Mouse (Mus musculus): ENCODE data around the gene Grk6.
"Not testable (repeated sequence)": the region's sequence is repeated elsewhere in the genome, so short reads cannot be mapped to it uniquely, and the experiment has no call there.

Grk6 gene

GRCm38 (mm10) chr13:55426613-55427012 is 18.3 kb upstream of the Grk6 start, which contains the start of gene F12:
TSS of gene F12 (minus strand) at chr13:55426793.
- DNase-seq (ENCODE audit: low spot score), result no peak

- DNase-seq (ENCODE audit: low spot score), result no peak
Observed at GRCm38 (mm10) chr13:55429226-55429888, 15.5 kb upstream of the Grk6 start.

GRCm38 (mm10) chr13:55430566-55430965 is 14.3 kb upstream of the Grk6 start:
- no peak for DNase-seq (ENCODE audit: low spot score)

DNA sequence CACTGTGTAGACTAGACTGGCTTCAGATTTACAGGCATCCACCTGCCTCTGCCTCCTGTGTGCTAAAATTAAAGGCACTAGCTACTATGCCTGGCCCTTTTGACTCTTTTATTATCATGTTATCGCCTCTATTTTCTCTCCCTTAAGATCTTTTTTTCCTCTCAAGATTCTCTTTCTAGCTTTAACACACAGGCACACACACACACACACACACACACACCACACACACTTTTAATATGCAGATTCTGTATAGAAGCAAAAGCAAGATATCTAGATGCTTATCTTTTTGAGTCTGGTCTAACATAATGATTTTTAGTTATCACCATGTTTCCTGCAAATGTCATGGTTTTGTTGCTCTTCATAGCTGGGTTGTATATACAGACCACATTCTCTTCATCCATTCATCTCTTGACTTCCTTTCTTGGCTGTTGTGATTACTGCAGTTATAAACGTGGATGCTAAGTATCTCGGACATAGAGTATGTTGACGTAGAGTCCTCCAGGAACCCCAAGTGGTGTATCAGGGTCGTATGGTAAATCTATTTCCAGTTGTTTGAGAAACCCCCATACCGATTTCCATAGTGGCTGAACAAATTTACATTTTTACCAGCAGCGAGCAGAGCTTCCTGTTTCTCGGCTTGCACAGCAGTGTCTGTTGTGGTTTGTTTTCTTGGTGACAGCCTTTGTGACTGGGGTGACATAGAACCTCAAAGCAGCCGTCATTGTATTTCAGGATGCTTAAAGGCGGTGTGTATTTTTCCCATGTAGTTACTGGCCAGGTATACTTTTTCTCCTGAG is 12.8 kb upstream of the Grk6 start:
- no peak for DNase-seq (ENCODE audit: low spot score)

GRCm38 (mm10) chr13:55437111-55437629 is 7.7 kb upstream of the Grk6 start:
- DNase-seq (ENCODE audit: low spot score), result not testable (repeated sequence)

- DNase-seq (ENCODE audit: low spot score), result no peak
Observed at GRCm38 (mm10) chr13:55443799-55444285, 1.0 kb upstream of the Grk6 start.

GRCm38 (mm10) chr13:55444286-55444936 is 461 bp upstream of the Grk6 start:
- DNase-seq (ENCODE audit: low spot score), result no peak

DNA sequence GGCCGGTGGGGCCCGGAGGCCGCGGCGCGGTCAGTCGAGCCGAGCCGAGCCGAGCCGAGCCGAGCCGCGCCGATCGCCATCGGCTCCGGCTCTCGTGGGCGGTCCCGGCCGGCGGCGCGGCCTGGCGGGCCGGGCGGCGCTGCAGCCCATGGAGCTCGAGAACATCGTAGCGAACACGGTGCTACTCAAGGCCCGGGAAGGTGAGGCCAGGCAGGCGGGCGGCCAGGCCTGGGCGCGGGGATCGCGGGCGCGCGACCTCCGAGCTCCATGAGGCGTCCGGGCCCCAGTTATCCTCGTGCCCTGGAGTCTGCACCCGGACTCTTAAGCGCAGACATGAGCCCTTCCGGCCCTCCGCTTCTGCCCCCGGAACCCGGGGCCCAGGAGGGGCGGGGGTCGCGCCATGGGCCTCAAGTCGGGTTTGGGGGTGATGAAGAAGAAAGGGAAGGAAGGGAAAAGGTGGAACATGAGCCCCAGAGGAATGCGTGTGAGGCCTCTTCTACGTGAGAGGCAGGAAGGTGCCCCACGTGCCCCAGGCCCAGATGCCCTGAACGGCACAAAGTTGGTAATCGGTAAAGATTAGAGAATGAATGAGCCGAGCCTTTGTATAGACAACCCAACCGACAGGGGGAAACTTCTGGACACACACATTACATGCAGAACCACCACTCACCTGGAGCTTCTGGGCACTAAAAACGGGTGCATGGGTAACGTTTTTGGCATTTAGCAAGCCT is 654 bp downstream of the Grk6 start:
- DNase-seq (ENCODE audit: low spot score), result no peak

DNA sequence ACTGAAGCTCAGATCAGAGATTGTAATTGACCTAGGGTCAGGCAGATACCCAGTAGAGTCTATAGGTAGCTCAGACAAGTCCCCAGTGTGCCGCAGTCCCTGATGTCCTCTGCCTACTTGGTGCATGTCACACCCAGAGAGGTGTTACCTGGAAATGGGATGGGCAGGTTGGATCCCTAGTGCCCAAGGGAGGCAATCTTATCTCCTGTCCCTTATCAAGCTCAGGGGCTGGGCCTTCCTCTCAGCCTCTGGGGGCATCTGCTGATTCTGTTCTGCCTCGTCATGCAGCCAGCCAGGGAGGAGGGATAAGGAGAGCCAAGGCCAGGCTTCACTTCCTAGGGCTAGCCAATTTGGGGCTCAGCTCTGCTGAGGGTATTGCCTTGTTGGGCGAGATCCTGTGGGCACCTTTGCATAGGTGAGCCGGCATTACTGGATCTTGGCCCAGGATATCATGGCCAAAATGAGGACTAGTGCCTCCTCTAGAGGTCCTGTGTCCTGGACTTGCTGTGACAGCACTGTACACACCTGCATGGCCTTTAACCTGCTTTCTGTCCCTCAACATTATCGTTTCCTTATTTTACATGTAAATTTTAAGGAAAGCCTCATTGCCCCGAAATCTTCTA is 1.7 kb downstream of the Grk6 start:
- no peak for DNase-seq (ENCODE audit: low spot score)

- DNase-seq (ENCODE audit: low spot score), result no peak
Observed at GRCm38 (mm10) chr13:55447543-55447943, 2.7 kb downstream of the Grk6 start.

GRCm38 (mm10) chr13:55448131-55448530 is 3.3 kb downstream of the Grk6 start:
- no peak for DNase-seq (ENCODE audit: low spot score)

DNA sequence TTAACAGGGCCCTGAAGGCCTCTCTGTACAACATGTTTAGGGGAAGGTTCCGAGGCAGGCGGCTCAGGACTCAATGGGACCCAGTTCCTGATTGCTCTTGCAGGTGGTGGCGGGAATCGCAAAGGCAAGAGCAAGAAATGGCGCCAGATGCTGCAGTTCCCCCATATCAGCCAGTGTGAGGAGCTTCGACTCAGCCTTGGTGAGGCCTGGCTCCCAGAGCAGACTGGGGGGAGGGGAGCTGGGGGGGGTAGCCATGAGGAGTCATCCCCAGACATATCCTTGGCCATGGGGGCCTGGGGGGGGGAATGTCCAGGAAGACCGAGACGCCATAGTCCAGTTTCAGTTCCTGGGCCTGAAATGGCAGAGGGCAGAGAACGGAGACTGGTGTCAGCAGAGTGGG is 4.3 kb downstream of the Grk6 start:
- DNase-seq (ENCODE audit: low spot score), result no peak

DNA sequence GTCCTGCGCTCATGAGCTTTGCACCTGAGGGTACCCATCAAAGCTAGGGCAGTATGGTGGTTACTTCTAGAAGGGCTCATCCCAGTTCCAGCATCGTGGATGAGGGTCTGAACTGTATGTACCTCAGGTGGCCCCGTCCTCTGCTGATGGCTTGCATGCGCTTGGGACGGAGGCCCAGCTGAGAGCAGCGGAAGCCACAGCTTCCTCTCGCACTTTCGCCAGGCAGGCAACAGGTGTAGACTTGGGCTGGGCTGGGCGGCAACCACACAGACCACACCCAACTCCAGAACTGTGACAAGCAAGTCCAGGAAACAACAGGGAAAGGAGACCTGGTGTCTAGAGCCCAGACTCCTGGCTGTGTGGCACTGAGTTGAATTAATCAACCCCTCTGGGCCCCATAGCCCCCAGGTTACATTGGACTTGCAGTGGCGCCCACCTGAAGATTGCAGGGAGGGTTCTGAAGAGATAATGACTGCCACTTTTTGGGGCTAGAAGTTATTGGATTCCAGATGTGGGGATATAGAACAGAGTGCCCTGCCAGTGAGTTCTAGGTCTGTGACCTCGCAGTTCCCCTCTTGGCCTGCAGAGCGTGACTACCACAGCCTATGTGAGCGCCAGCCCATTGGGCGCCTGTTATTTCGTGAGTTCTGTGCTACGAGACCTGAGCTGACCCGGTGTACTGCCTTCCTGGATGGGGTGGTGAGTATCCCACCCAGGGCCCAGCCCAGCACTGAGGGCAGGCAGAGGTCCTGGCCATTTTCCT is 5.0 kb downstream of the Grk6 start:
- DNase-seq (ENCODE audit: low spot score), result no peak

- DNase-seq (ENCODE audit: low spot score), result peak; percentile 58
Observed at GRCm38 (mm10) chr13:55450511-55450980, 5.7 kb downstream of the Grk6 start.

GRCm38 (mm10) chr13:55451296-55451695 is 6.4 kb downstream of the Grk6 start:
- no peak for DNase-seq (ENCODE audit: low spot score)

GRCm38 (mm10) chr13:55451785-55452549 is 7.1 kb downstream of the Grk6 start:
- DNase-seq (ENCODE audit: low spot score), result no peak

DNA sequence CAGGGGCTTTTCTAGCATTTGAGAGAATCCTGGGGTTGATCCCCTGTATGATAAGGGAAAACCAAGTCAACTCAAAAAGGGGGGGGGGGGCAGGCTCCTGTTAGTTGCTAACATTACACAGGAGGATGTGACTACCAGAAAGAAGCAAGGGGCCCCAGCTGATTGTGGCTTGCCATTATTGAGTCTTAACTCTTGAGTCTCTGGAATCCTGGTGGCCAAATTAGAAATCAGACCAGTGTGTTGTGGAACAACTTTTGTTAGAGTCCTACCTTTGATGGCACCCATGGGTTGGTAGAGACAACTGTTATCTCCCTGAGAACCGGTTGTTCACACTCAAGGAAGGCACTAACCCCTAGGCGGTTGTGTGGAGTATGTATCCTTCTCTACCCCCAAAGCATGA is 18.1 kb downstream of the Grk6 start:
- no peak for DNase-seq (ENCODE audit: low spot score)

DNA sequence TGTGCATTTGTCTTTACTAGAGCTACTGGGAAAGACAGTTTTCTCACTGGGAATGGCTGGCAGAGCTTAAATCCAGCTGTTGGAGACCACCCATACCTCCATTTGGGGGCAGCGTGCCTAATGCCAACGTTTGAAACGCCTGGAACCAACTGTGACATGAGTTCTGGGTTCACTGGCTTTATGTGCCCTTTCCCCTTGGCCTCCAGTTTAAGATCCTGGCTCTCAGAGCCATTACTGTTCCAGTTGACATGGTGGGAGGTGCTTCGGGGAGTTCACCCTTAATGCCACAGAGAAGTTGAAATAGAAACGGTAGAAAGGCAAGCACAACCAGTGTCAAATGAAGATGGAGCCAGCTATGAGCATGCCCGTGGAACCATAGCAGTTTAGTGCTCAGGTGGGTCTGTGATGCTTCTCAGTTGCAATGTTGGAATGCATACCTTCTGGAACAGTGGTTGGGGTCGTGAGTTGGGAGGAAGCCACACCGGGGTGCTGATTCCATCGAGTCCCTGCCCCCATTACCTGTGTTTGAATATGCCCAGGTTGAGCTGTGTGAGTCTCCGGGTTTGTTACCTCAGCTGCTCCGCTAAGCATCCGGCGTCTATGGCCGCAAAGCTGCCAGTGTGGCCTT is 18.6 kb downstream of the Grk6 start:
- no peak for DNase-seq (ENCODE audit: low spot score)

Measured in layer of hippocampus, adult 11-12 months (tissue).